Mouse (Mus musculus): ENCODE data around the gene Hoxb13.

- TF ChIP-seq CTCF (IDR thresholded peaks at IDR 0.05; ENCODE audit: low read depth) (no peak), EP300 (IDR thresholded peaks at IDR 0.05; ENCODE audit: low read depth) (no peak)
Observed at GRCm38 (mm10) chr11:96175951-96176530, 18.1 kb upstream of the Hoxb13 start.

Measured in liver, postnatal 0 days (tissue).